Mouse (Mus musculus): ENCODE data around the gene Ggnbp2.
A peak's percentile ranks its signal among the peaks of the same experiment; 100 is the strongest.

The Ggnbp2 gene

GRCm38 (mm10) chr11:84825261-84825807 lies 45.3 kb downstream of the Ggnbp2 start:
- no peak for DNase-seq (ENCODE audit: low spot score)

DNA sequence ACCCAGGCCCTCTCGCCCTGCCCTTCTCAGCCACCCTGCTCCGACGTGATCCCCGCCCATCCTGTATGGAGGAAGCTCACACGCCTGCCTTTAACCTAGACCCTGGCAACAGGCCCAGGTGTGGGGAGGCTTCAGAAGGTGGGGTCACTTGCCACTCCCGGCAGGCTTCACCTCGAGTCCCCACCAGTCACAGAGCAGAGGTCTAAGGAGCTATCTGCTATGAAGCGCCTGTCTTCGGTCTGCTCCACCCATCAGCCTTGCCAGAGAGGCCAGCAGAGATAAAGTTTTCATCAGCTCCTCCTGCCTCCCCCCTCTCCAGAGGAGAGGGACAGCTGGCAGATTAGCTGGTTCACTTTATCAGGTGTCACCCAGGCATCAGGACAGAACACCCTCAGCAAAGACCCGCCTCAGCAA lies 47.1 kb downstream of the Ggnbp2 start:
- no peak for DNase-seq (ENCODE audit: low spot score)

DNA sequence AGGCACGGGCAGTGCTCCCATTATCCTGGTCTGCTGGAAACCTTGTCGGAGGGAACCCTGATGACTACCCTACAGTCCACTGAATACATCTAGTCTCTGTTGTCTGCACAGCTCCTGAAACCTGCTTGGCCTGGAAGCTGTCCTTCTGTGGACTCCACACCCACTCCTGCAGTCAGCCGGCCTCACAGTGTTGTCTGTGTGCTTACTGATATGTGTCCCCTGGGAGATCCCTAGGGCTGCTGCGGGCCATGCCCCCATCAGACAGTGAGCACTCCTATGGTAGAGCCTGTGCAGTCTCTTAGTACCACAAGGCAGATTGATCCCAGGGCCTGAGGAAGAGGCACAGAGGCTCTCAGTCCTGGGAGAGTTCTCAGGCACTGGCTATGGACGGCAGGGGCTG lies 48.1 kb downstream of the Ggnbp2 start:
- no peak for DNase-seq (ENCODE audit: low spot score)

GRCm38 (mm10) chr11:84821131-84821770 lies 49.4 kb downstream of the Ggnbp2 start:
- DNase-seq (ENCODE audit: low spot score): no peak

DNA sequence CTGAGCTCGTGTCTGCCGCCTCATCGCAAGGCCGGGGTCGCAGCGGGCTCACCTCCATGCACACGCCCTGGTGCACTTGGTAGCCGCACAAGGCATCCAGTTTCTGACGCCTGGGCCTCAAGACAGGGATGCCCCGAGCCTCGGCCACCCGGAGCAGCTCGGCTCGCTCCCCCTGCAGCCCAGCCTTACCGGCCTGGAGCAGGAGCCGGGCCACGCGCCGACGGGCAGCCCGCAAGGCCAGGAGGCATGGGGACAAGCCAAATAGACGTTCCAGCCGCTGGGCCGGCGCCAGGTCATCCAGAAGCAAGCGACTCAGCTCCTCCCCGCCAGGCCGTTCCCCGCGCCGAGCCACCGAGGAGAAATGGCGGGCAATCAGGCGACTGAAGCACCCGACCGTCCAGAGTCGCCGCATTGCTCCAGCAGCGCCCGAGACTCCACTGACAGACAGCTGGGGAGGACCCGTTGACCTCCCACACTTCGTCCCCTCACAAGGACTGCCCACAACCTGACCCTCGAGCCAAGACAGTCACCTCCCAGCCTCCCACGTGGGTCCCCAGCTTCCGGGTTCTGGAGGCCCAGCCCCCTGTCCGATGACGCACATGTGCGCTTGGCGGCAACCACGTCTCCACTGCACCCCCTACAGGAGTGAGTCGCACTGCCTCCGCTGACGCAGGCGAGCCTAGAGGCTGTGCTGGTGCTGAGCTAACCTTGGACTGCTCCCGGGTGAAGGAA lies 51.5 kb downstream of the Ggnbp2 start, which contains the start of gene Mrm1:
TSS of gene Mrm1 (minus strand) at position 555 of the 732 bp plus-strand sequence.
- peak; percentile 94 for DNase-seq (ENCODE audit: low spot score)

DNA sequence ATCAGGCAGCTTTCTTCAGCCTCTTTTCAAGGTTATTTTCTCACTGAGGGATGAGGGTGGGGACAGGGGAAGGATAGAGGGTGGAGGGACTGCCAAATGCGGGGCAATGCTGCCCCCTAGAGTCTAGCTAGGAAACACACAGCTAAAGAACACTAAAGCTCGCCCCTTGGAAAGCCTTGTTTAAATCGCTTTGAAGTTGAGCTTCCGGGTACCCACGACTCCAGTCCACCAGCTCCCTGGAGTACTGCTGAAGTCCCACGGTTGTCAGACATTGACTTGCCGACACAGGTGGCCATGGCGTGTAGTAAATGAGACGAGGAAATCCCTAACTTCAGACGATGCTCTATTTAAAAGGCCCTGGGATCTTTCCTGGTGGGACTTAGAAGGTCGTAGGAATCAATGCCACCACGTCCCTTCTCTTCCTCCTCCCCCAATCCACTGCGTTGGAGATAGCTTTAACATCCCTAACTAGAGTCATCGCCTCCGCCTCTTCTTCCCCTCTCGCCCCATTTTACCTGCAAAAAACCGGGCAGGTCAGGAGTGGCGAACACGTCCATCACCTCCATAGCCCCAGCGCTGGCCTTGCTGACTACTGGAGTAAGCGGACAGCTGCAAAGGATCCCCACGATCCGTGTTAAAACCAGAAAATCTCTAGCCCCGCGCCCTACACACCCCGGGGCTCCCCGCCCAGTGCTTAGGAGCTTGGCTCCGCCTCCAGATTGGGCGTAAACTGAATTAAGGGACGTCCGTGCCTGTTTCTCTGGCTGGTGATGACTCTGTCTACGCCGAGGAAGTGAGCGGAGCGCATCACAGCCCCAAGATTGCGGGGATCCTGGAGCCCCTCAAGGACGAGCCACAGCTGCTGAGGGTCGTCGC lies 52.3 kb downstream of the Ggnbp2 start:
- DNase-seq (ENCODE audit: low spot score): peak; percentile 74

DNA sequence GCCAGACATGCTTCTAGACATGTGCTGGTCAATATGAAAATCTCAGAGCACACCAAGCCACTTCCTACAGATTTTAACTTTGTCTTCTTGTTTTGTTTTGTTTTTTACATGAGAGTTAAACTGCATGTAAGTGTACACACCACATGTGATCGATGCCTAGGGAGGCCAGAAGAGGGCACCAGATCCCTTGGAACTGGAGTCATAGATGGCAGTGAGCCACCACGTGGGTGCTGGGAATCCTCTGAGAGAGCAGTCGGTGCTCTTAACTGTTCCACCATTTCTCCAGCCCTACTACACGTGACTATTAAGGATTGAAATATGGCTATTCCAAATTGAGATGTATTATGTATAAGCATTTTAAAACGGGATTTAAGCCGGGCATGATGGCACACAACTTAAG lies 53.3 kb downstream of the Ggnbp2 start:
- DNase-seq (ENCODE audit: low spot score): no peak

- peak; percentile 77 for DNase-seq (ENCODE audit: low spot score)
Measured at GRCm38 (mm10) chr11:84813724-84814510, 56.7 kb downstream of the Ggnbp2 start.

DNA sequence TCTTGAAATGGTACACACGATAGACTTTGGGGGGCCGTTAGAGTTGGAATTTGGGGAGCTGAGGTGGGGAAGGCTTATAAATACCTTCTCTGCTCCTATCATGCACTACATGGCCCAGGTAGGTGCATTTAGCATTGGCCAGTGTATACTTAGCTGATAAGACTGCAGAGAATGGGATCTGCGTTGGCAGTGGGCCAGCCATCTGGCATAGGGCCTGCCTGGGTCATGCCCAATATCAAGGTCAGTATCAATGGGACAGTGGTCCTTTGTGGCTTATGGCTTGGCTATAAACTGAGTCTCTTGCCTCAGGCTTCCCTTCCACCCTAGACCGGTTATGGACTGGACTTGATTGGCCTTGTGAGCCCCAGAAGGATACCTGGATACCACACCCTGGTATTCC lies 66.2 kb downstream of the Ggnbp2 start:
- no peak for DNase-seq (ENCODE audit: low spot score)

DNA sequence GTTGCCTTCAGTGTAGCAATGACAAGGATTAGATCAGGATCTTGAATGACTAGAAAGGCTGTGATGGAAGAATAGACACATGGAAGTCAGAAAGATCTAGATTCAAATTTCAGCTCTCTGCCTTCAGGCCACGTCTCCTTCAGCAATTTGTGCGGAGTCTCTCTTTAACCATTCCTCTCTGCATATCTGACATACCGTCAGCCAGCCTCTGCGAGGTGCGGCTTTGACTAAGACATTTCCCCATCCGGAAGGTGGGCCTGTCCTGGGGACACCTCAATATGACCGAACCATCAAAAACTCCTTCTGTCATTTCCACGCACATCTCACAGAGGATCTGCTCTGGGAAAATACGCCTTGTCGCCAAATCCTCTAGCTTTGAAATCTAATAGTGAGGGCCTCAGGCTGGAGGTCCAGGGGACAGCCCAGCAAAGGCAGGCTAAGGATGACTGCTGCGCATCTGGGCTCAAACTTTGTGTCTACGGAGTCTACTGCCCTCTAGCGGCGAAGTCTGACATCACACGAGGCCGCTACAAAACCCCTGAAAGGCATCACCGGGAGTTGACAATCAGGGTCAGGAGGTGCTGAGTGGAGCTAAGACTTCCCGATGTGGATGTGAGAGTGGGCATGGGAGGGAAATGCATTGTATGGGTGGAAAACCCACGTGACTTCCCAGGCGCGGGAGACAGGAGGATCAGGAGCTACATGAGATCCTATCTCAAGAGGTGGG lies 72.8 kb downstream of the Ggnbp2 start:
- peak; percentile 66 for DNase-seq (ENCODE audit: low spot score)

DNA sequence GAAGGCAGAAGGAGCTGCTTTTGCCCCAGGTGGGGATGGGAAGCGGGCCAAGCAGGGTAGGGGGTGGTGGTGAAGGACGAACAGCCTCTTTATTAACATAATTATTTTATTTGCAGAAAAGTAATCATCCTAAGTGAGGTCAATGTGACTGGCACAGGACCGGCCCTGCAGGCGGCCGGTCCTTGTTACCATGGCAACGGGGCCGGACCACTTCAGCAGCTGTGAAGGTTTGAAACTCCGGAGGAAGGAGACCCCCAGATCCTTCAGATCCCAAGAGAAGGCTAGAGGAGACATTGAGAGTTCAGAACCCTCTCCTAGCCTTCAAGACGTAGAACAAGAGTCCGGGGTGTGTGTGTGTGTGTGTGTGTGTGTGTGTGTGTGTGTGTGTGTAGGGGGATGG lies 73.6 kb downstream of the Ggnbp2 start:
- no peak for DNase-seq (ENCODE audit: low spot score)

GRCm38 (mm10) chr11:84794496-84795113 lies 76.0 kb downstream of the Ggnbp2 start:
- peak; percentile 78 for DNase-seq (ENCODE audit: low spot score)

DNA sequence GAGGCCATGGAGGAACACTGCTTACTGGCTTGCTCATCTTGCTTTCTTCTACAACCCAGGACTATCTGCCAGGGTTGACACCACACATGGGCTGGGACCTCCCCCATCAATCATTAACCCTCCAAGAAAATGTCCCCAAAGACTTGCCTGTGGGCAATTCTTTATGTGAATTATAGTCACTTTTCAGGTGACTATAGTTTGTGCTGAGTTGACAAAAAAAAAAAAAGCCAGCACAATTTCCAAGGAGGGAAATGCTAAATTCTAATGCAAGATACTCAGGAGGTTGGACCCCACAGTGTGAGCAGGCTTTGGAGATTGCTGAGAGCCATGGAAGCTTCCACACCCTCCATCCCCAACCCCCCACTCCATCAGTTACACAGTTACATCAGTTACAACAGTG lies 77.1 kb downstream of the Ggnbp2 start:
- DNase-seq (ENCODE audit: low spot score): no peak

DNA sequence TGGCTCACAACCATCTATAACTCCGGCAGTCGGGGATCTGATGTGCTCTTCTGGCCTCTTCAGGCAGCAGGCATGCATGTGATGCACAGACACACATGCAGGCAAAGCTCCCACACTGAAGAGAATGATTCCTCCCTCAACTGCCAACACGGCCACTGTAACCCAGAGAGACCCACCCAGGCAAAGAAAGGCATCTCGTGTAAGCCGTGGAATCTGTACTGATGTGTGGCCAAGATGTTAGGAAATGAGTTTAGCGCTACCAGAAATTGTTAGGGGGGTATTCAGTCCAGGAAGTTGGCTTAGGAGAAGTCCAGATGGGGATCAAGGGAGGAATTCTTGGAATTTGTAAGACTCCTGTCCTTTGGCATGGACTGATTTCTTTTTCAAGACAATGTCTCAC lies 80.2 kb downstream of the Ggnbp2 start:
- no peak for DNase-seq (ENCODE audit: low spot score)

All from layer of hippocampus, adult 11-12 months (tissue).